Mouse (Mus musculus) thymus, adult 2 months (tissue): Measurements from ENCODE around the gene Zmym1. TPM values are rescaled to one million over a fixed set of nuclear protein-coding genes. Genes with fewer than 3 reads are reported as not detected.
"Not testable (repeated sequence)": the region's sequence is repeated elsewhere in the genome, so short reads cannot be mapped to it uniquely, and the experiment has no call there.

Experiments used
- DNase-seq: peaks from one replicate; pipeline ENCODE4 v3.0.0; 2021
- H3K27ac ChIP-seq: fragments of 200-500 bp; 2 replicates; pipeline ENCODE4 v1.5.1; 2012; ENCODE audit warnings: low read length, control low read depth; ENCODE audit not compliant: control insufficient read depth, insufficient read depth
- H3K27me3 ChIP-seq: fragments of 200-500 bp; 2 replicates; pipeline ENCODE4 v1.6.1; 2012; ENCODE audit warnings: mild to moderate bottlenecking, low read length, moderate library complexity, mixed read lengths; ENCODE audit not compliant: control insufficient read depth, insufficient read depth
- H3K36me3 ChIP-seq: fragments of 200-500 bp; 2 replicates; pipeline ENCODE4 v1.6.1; 2012; ENCODE audit warnings: mild to moderate bottlenecking, low read length, moderate library complexity; ENCODE audit not compliant: control insufficient read depth, insufficient read depth
- H3K4me1 ChIP-seq: fragments of 200-500 bp; replicated peaks from 2 replicates; pipeline ENCODE4 v1.6.1; 2012; ENCODE audit warnings: low read length; ENCODE audit not compliant: control insufficient read depth, insufficient read depth
- H3K4me3 ChIP-seq: fragments of 200-500 bp; 2 replicates; pipeline ENCODE4 v1.5.1; 2012; ENCODE audit warnings: mild to moderate bottlenecking, low read length, control low read depth, moderate library complexity; ENCODE audit not compliant: control insufficient read depth, insufficient read depth
- CTCF ChIP-seq: fragments of 200-500 bp; IDR thresholded peaks from 2 replicates; pipeline ENCODE4 v1.5.1; 2012; ENCODE audit warnings: mild to moderate bottlenecking, control low read depth, low read length, moderate library complexity, borderline replicate concordance; ENCODE audit not compliant: control insufficient read depth, poor library complexity, insufficient read depth; ENCODE audit errors: extremely low read depth
- POLR2A ChIP-seq: fragments of 200-500 bp; IDR thresholded peaks from 2 replicates; pipeline ENCODE4 v1.6.1; 2012; ENCODE audit warnings: mild to moderate bottlenecking, low read length, control low read depth, moderate library complexity; ENCODE audit not compliant: control insufficient read depth, poor library complexity, insufficient read depth; ENCODE audit errors: extremely low read depth
- WGBS: fragments of 180-500 bp; shearing (Covaris S2); methylation state at CpG from one replicate; pipeline ENCODE4 v1.1.7; 2018; 5-methylcytosine and 5-hydroxymethylcytosine counted together
- polyA plus RNA-seq: library from polyadenylated mRNA; depleted of rRNA; stranded (reverse); fragments of >200 nt; gene quantifications from 2 replicates; pipeline ENCODE4 v1.2.3, GENCODE M21; 2012

The Zmym1 gene
- polyA plus RNA-seq, 1 experiment, result 6.3 TPM

DNA sequence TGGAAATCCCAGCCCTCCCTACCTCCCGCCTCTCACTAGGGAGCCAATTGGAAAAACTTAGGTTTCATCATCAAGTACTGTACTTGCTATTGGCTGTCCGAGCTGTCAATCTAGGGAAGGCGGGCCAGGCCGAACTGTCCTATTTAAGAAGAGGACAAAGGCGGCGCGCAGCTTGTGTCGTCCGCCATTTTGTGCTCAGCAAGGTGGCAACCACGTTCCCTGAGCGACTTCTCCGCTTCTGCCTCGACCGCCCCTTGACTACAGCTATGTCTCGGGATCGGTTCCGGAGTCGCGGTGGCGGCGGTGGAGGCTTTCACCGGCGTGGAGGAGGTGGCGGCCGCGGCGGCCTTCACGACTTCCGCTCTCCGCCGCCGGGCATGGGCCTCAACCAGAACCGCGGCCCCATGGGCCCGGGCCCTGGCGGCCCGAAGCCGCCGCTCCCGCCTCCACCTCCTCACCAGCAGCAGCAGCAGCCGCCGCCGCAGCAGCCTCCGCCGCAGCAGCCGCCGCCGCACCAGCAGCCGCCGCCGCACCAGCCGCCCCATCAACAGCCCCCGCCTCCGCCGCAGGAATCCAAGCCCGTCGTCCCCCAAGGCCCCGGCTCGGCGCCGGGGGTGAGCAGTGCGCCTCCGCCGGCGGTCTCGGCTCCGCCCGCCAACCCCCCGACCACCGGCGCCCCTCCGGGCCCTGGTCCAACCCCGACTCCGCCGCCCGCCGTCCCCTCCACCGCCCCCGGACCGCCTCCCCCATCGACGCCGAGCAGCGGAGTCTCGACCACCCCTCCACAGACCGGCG is 39.6 kb downstream of the Zmym1 start, which contains the start of gene Sfpq:
Sfpq (plus strand) TSS at position 174 of the 795 bp plus-strand sequence.
- WGBS, result under 1% methylated on average over 85 of the region's 87 CpGs
- Histone ChIP-seq H3K27me3 (no peaks in the 10 kb centered on the region), H3K36me3 (peaks cover 37% of the 10 kb centered on the region), H3K4me3 (peak within 1 kb of the TSS; percentile 97), H3K4me1 (peaks cover 2% of the 10 kb centered on the region; the same call in 1 of the 2 replicates), H3K27ac (peak within 1 kb of the TSS; percentile 91)
- DNase-seq, result peak; percentile 98
- TF ChIP-seq CTCF (0 out of 2 replicates have a peak, but pooled peaks have one; percentile 26), POLR2A (peak; percentile 96)

DNA sequence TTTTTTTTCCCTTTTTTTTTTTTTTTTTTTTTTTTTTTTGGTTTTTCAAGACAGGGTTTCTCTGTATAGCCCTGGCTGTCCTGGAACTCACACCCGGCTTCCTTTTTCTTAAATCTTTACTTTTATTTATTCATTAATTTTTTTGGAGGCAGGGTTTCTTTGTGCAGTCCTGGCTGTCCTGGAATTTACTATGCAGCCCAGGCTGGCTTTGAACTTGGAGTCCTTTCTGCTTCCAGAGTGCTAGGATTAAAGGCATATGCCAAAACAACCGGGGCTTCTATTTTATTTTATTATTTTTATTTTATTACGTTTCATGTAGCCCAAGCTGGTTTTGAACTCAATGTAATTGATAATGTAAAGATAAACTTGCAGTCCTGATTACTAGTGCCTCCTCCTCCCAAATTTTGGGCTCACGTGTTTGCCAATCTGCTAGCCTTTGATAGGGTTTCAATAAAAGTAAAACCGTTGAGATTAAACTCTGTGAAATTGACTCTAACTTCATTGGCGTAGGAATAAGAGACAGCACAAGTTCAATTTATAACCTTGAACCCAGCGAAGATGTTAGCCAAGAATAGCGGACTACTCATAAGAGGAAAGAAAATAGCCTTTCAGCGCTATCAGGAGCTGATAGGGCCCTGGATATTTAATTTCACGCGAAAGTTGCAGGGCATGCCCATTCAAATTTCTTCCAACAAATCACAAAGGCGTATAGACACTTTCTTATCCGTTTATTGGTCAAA is 40.4 kb downstream of the Zmym1 start:
- TF ChIP-seq CTCF (no peak), POLR2A (no peak)
- no peak overlapping the region for H3K4me3 ChIP-seq
- peaks cover 2% of the 10 kb centered on the region; the same call in 1 of the 2 replicates for H3K4me1 ChIP-seq
- no peak overlapping the region for H3K27ac ChIP-seq
- peaks cover 29% of the 10 kb centered on the region for H3K36me3 ChIP-seq
- WGBS, result 12% methylated on average over 13 of the region's 13 CpGs
- H3K27me3 ChIP-seq, result no peaks in the 10 kb centered on the region
- no peak for DNase-seq

DNA sequence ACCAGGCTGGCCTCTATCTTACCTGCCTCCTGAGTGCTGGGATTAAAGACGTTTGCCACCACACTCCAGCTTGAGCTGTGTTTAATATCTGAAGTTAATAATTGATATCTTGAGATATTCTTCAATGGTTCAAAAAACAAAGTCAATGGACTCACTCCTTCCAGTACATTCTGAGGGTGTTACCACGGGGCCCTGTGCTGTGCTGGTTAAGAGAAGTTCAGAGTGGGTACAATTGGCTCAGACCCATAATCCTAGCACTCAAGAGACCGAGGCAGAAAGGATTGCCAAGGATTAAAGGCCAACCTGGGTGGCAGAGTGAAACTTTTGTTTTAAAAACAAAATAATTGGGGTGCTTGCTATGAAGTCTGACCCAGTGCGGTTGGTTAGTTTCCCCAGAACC is 44.6 kb downstream of the Zmym1 start:
- no peak for DNase-seq

DNA sequence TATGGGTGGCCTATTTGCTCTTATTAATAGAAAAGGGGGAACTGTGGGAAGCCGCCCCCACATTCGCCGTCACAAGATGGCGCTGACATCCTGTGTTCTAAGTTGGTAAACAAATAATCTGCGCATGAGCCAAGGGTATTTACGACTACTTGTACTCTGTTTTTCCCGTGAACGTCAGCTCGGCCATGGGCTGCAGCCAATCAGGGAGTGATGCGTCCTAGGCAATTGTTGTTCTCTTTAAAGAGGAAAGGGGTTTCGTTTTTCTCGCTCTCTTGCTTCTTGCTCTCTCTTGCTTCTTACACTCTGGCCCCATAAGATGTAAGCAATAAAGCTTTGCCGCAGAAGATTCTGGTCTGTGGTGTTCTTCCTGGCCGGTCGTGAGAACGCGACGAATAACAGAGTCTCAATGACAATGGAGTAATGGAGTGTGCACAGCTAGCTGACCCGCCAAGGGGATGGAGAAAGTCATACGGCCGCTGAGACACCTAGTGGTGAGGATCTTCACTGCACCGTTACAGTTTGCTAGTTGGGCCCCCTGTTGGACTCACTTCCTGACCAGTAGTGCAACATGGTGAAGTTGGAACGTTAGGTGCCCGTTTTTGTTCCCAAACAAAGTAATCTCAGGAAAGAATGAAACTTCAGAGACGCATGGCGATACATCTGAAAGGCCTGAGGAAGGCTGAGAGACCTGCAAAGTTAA is 45.5 kb downstream of the Zmym1 start:
- peak; percentile 83 for DNase-seq
- not testable (repeated sequence) for H3K36me3 ChIP-seq, H3K27me3 ChIP-seq, H3K4me1 ChIP-seq
- TF ChIP-seq CTCF, result peak; percentile 58; the same call in 1 of the 2 replicates
- WGBS, result 18% methylated on average over 14 of the region's 26 CpGs
- H3K4me3 ChIP-seq, result peak overlapping the region; percentile 48
- H3K27ac ChIP-seq, result peak overlapping the region; percentile 72

More for the DNA sequence above, 44.6 kb downstream of the Zmym1 start:
- Histone ChIP-seq H3K4me3 (no peak overlapping the region), H3K27ac (no peak overlapping the region), H3K4me1 (no peaks in the 10 kb centered on the region), H3K36me3 (no peaks in the 10 kb centered on the region), H3K27me3 (no peaks in the 10 kb centered on the region)
- 96% methylated on average over 4 of the region's 4 CpGs for WGBS
- TF ChIP-seq POLR2A (no peak), CTCF (no peak)

DNA sequence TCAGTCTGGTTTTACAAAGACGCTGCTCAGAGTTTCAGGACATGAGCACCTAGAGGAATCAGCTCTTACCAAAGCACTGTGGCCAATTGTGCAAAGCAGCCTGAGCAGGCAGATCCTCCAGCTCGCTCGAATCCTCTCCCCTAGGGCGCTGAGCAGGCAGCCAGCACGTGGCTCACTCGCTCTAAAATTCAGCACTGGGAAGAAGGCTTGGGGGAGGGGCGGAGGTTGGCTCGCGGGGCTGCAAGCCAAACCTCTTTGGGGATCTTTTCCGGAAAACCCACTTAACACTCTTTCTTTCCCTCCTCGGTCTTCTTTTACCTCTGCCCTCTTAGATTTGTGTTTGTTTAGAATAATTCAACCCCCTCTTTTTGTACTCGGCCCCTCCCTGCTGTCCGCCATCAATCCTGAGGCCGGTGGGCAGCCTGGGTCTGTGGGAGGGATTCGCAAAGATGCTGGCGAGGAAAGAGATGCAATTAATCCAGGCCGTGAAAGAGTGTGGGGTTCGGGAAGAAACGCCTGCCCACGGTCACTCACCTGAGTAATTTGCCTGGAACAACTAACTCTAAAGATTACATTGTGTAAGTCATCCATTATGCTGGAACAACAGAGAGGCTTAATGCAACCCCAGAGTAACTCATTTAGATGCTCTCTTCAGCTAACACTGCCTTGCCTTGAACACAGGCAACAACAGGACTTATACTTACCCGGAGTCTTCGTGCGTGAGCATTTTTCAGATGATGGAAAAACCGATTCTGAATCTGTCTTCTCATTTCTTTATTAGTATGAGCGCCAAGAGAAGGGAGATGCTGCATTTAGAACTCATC is 55.6 kb downstream of the Zmym1 start:
- H3K27ac ChIP-seq, result no peak overlapping the region
- 0 out of 2 replicates have a peak, but pooled peaks cover 3% of the 10 kb centered on the region for H3K4me1 ChIP-seq
- no peaks in the 10 kb centered on the region for H3K36me3 ChIP-seq
- TF ChIP-seq POLR2A, result no peak
- TF ChIP-seq CTCF, result no peak
- H3K4me3 ChIP-seq, result no peak overlapping the region
- H3K27me3 ChIP-seq, result no peaks in the 10 kb centered on the region
- 42% methylated on average over 25 of the region's 25 CpGs for WGBS
- DNase-seq, result peak; percentile 30

DNA sequence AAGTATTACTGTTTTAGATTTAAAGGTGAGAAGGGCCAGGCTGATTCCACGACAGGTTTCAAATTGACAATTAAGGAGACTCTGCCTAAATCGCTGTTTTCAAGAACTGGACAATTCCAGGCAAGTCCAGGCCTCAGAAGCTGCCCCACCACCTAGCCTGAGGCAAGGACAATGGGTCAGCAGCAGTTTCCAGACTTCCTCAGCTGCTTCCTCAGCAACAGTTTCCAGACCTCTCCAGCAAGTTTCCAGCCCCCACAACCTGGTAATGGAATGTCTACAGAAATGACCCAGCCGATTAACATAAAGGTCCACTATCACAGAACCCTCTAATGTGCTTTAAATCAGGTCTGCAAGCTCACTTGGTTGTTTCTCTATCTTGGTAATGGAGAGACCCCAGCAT is 56.6 kb downstream of the Zmym1 start:
- DNase-seq, result no peak
- H3K4me1 ChIP-seq, result 0 out of 2 replicates have a peak, but pooled peaks cover 3% of the 10 kb centered on the region
- H3K36me3 ChIP-seq, result no peaks in the 10 kb centered on the region
- no peak overlapping the region for H3K27ac ChIP-seq
- TF ChIP-seq POLR2A, result no peak
- TF ChIP-seq CTCF, result no peak
- H3K27me3 ChIP-seq, result no peaks in the 10 kb centered on the region
- no peak overlapping the region for H3K4me3 ChIP-seq
- WGBS, result 92% methylated on average over 3 of the region's 3 CpGs
